Comparison of ENCODE assay signal across 16 mouse cellular contexts in genomic region chr15:80614500-80615289, GRCm38 (mm10). TPM values are rescaled to one million over a fixed set of nuclear protein-coding genes. Genes with fewer than 3 reads are reported as not detected.
DNase-seq lines count a peak whose midpoint lies in the region; ATAC-seq and TF ChIP-seq lines count a peak whose summit lies in the region.
"Had no signal": no experiment of that assay in that cellular context is flagged by ENCODE, and none has a peak within 500 bp of the region (broad histone marks: within the 10 kb centered on the region; RNA-seq: fewer than 3 reads in every experiment).

No protein-coding gene starts in this region.

- H3K4me2 ChIP-seq in lung, postnatal 0 days (replicated peaks; ENCODE audit: low read depth, low read length), result no peak overlapping the region
- H3K4me2 ChIP-seq in intestine, postnatal 0 days (replicated peaks; ENCODE audit: low read depth), result no peak overlapping the region

- peak; percentile 55 for DNase-seq in lung, postnatal 36 days
- DNase-seq in lung, postnatal 0 days (ENCODE audit: low spot score), result no peak
- peak; percentile 62 to 69 for DNase-seq in natural killer cell, adult 2 months (ENCODE audit: low spot score in 2 of 2)
- DNase-seq in thymus, postnatal 36 days, result peak; percentile 73 to 82
- no peak for DNase-seq in urinary bladder, adult 18-20 months (ENCODE audit: low spot score in 2 of 2)
- DNase-seq: cerebellum, postnatal 36 days; kidney, adult 9 months; lung, embryonic 14.5 days; midbrain, embryonic 14.5 days had no signal

- H3K27me3 ChIP-seq in lung, postnatal 0 days (replicated peaks; ENCODE audit: insufficient read depth, low read length), result peaks cover 4% of the 10 kb centered on the region; the same call in 1 of the 2 replicates
- 0 out of 2 replicates have a peak, but pooled peaks cover 5% of the 10 kb centered on the region for H3K27me3 ChIP-seq in intestine, postnatal 0 days (replicated peaks; ENCODE audit: control insufficient read depth, insufficient read depth, low read length)

- no peak overlapping the region for H3K4me3 ChIP-seq in lung, postnatal 0 days (ENCODE audit: low read depth, low read length)
- no peak overlapping the region for H3K4me3 ChIP-seq in intestine, postnatal 0 days (ENCODE audit: low read depth, low read length)
- H3K4me3 ChIP-seq: heart, adult 2 months; limb, embryonic 12.5 days had no signal

- no peak for TF ChIP-seq CTCF in lung, postnatal 0 days (IDR thresholded peaks at IDR 0.05)
- no peak for TF ChIP-seq CTCF in intestine, postnatal 0 days (IDR thresholded peaks at IDR 0.05; ENCODE audit: low read depth)

- H3K36me3 ChIP-seq in lung, postnatal 0 days (ENCODE audit: insufficient read depth, low read length), result no peaks in the 10 kb centered on the region
- H3K36me3 ChIP-seq in intestine, postnatal 0 days (ENCODE audit: control insufficient read depth, insufficient read depth), result no peaks in the 10 kb centered on the region
- H3K36me3 ChIP-seq: limb, embryonic 12.5 days had no signal

- no peak overlapping the region for H3K27ac ChIP-seq in lung, postnatal 0 days (ENCODE audit: low read length)
- H3K27ac ChIP-seq in intestine, postnatal 0 days (ENCODE audit: low read depth, low read length), result no peak overlapping the region
- H3K27ac ChIP-seq: heart, adult 2 months; limb, embryonic 12.5 days had no signal

- no peak for TF ChIP-seq EP300 in lung, postnatal 0 days (IDR thresholded peaks at IDR 0.05)

- no peak overlapping the region for H3K9ac ChIP-seq in lung, postnatal 0 days (replicated peaks; ENCODE audit: low read depth)
- no peak overlapping the region for H3K9ac ChIP-seq in intestine, postnatal 0 days (ENCODE audit: low read depth, low read length)
- H3K9ac ChIP-seq: limb, embryonic 12.5 days; lung, embryonic 14.5 days had no signal

- WGBS in lung, postnatal 0 days, result 63% methylated on average over 17 of the region's 18 CpGs
- WGBS in intestine, postnatal 0 days, result 62% methylated on average over 18 of the region's 18 CpGs

- no peaks in the 10 kb centered on the region; the same call in 1 of the 2 replicates for H3K4me1 ChIP-seq in lung, postnatal 0 days (ENCODE audit: insufficient read depth, low read depth, low read length)
- no peaks in the 10 kb centered on the region for H3K4me1 ChIP-seq in intestine, postnatal 0 days (replicated peaks; ENCODE audit: control insufficient read depth, insufficient read depth, low read length)

- H3K9me3 ChIP-seq in lung, postnatal 0 days (ENCODE audit: low read length), result no peaks in the 10 kb centered on the region
- H3K9me3 ChIP-seq in intestine, postnatal 0 days (ENCODE audit: control insufficient read depth), result no peaks in the 10 kb centered on the region
- H3K9me3 ChIP-seq: limb, embryonic 12.5 days had no signal

- no peak for ATAC-seq in lung, postnatal 0 days
- ATAC-seq in common myeloid progenitor, adult 5-6 weeks (replicated peaks; ENCODE audit: low read depth, poor library complexity, severe bottlenecking), result peak; percentile 56
- ATAC-seq in intestine, postnatal 0 days, result no peak
- ATAC-seq: forebrain, embryonic 16.5 days had no signal

RNA-seq across cellular contexts. Expression of gene Grap2, which starts 42.3 kb away (rescaled TPM):
- 1.9 and 2.2 TPM in 2 replicates for polyA plus RNA-seq in lung, postnatal 0 days (2015; fragmentation: Nextera tagmentation; extraction: Ambion mirVana)
- total RNA-seq in common myeloid progenitor, adult 5-6 weeks (2017), result 1.2 and 4.0 TPM in 2 replicates
- polyA plus RNA-seq in intestine, postnatal 0 days (2015; fragmentation: Nextera tagmentation; extraction: Ambion mirVana), result 0.24 and 0.27 TPM in 2 replicates
- polyA plus RNA-seq: forebrain, embryonic 16.5 days had no signal

RNA-seq across cellular contexts. Expression of gene Enthd1, which starts 49.7 kb away (rescaled TPM):
- polyA plus RNA-seq in lung, postnatal 0 days (2015; fragmentation: Nextera tagmentation; extraction: Ambion mirVana), result not detected in 2 replicates
- total RNA-seq in common myeloid progenitor, adult 5-6 weeks (2017), result not detected in 2 replicates
- 0.07 TPM in 1 of 2 replicates, not detected in the other for polyA plus RNA-seq in intestine, postnatal 0 days (2015; fragmentation: Nextera tagmentation; extraction: Ambion mirVana)
- total RNA-seq: heart, adult 2 months; hematopoietic stem cell, adult 5-6 weeks had no signal
- polyA plus RNA-seq: forebrain, embryonic 16.5 days; heart, adult 2 months; limb, embryonic 12.5 days; lung, embryonic 14.5 days; midbrain, embryonic 14.5 days; neural tube, embryonic 14.5 days had no signal

RNA-seq across cellular contexts. Expression of gene Fam83f, which starts 57.0 kb away (rescaled TPM):
- 0.73 and 0.80 TPM in 2 replicates for polyA plus RNA-seq in lung, postnatal 0 days (2015; fragmentation: Nextera tagmentation; extraction: Ambion mirVana)
- total RNA-seq in common myeloid progenitor, adult 5-6 weeks (2017), result not detected in 2 replicates
- polyA plus RNA-seq in intestine, postnatal 0 days (2015; fragmentation: Nextera tagmentation; extraction: Ambion mirVana), result 19.0 and 24.4 TPM in 2 replicates
- total RNA-seq: heart, adult 2 months had no signal
- polyA plus RNA-seq: forebrain, embryonic 16.5 days had no signal

Comparison
In these comparisons a context has a peak if more than half of its experiments do, and no peak if none do; other contexts are left out.
1. DNase-seq: peak in lung, postnatal 36 days (single experiment), natural killer cell, adult 2 months (2 of 2) and thymus, postnatal 36 days (2 of 2); none in lung, postnatal 0 days (single experiment) and urinary bladder, adult 18-20 months (0 of 2).
2. RNA of gene Fam83f, which starts 57.0 kb away (polyA plus RNA-seq): 19.0 to 24.4 TPM in intestine, postnatal 0 days; 0.73 to 0.80 TPM in lung, postnatal 0 days; every median in the first group is over 10 times any median in the second.